Mouse (Mus musculus) layer of hippocampus, postnatal 25 days (tissue): ENCODE results near the gene Bgn. TPM values are rescaled to one million over a fixed set of nuclear protein-coding genes. Genes with fewer than 3 reads are reported as not detected.

ENCODE experiments used
- DNase-seq, 2 experiments: peaks; one replicate each; pipeline ENCODE4 v3.0.0; 2022; ENCODE audit warnings: mixed read lengths in 2 of 2, low spot score in 1 of 2; ENCODE audit errors: extremely low spot score in 1 of 2
- total RNA-seq, 2 experiments: library from RNA; stranded (reverse); gene quantifications; 2 replicates each; pipeline ENCODE4 v1.2.3; 2021

Gene Bgn
- 10 to 100 TPM; 16.7 to 17.4 TPM for total RNA-seq

DNA sequence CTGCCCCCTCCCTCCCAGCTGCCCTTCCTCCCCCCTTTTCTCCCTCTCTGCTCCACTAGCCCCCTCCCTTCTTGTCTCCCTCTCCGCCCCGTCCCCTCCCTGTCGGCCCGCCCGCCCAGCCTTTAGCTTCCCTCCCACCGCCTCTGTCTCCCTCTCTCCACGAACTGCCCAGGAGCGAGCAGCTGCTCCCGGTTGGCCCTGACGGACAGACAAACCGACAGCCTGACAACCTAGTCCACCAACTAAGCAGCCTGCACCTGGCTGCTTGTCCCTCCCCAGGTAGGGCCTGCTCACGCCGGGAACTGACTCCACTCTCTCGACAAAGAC is at the start of gene Bgn:
Gene Bgn (plus strand): TSS at position 119 of the 327 bp plus-strand sequence.
- no peak for DNase-seq

DNA sequence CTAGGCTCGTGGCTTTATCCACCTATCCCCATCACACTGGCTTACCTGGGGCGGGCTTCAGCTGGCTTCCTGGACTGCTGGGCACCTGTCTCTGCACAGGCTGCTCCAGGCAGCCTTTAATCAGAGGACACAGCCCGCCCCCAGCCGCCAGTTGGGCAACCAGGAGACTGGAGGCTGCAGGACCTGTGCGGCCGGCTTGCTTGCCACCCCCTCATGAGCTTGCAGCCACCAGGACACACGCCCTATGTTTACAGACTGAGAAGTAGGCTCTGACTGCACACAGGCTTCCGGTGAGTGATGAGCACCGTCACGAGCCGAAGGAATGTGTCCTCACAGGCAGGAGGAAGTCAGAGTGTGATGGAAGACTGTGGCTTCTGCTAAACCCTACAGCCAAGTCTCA is 48.1 kb upstream of the Bgn start, which contains the start of gene Trex2:
Gene Trex2 (minus strand): TSS at position 93 of the 400 bp plus-strand sequence.
- DNase-seq: no peak

DNA sequence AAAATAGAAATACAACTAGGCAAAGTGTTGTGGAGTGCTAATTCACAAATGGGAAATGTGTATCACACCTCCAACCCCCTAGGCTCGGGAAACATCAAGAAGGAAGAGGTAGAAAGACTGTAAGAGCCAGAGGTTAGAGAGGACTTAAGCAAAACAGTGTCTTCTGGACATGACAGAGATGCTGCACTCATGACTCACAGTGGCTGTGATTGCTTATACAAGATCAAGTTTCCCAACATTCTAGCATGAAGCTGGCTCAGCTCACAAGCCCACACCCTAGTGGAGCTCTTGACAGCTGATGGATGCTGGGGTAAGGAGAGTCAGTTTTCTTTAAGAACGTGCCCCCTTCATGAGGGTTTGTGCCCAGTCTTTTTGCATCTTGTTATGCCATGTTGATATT is 42.0 kb upstream of the Bgn start:
- no peak for DNase-seq

DNA sequence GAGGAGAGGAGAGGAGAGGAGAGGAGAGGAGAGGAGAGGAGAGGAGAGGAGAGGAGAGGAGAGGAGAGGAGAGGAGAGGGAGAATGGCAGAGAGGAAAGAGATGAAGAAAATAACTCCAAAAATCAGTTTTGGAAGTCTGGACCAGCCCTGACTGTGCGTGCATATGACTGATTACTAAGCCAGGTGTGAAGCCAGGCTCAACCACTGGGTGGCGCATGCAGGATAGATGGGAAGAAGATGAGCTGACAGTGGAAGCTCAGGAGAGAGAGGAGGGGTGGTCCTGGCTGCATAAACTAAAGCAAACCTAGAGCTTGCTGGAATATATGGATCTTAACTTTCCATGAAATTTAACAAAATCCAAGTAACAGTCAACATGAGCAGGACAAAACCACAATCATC is 31.5 kb upstream of the Bgn start:
- DNase-seq: peak in 1 of 2 experiments; percentile 72

DNA sequence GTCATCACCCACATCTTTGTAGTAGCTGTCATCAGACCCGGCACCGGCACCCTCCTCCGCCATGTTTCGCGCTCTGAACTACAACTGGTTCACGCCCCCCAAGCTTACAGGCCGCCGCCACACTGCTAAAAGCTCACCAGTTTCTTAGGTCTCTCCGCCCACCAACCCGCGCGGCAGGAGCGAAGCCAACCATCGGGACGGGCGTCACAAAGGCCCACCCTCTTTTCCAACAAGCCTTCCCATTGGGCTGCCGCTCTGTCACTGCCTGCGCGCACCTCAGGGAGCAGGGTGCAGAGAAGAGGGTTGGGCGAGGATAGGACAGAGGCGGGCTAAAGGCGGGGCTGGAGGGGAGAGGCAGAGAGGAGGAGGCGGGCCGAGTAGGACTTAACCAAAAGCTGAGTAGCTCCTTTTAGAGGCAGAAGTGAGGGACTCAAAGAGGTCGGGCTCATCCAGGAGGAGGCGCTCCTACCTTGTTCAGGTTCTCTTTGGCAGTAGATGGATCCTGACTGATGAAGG is 24.5 kb upstream of the Bgn start, which contains the start of gene Haus7:
Gene Haus7 (minus strand): TSS at position 168 of the 516 bp plus-strand sequence.
- peak; percentile 59 to 71 for DNase-seq

DNA sequence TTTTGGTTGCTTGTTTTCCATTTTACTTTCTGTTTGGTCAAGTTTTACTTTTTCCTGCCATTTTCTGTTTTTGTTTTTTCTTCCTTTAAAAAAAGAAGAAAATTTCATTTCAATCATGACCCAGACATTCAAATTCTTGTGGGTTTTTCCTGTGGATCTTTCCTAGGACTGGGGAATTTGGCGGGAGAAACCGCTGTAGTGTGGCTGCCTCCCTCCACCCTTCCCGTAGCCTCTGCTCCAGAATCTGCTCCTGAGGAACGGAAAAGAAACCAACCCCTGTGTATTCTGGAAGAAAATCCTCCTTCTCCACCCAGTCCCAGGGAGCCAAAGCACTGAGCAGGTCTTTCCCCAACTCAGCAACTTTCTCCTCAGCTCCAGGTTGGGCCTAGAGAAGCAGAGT is 22.6 kb upstream of the Bgn start:
- DNase-seq: no peak

DNA sequence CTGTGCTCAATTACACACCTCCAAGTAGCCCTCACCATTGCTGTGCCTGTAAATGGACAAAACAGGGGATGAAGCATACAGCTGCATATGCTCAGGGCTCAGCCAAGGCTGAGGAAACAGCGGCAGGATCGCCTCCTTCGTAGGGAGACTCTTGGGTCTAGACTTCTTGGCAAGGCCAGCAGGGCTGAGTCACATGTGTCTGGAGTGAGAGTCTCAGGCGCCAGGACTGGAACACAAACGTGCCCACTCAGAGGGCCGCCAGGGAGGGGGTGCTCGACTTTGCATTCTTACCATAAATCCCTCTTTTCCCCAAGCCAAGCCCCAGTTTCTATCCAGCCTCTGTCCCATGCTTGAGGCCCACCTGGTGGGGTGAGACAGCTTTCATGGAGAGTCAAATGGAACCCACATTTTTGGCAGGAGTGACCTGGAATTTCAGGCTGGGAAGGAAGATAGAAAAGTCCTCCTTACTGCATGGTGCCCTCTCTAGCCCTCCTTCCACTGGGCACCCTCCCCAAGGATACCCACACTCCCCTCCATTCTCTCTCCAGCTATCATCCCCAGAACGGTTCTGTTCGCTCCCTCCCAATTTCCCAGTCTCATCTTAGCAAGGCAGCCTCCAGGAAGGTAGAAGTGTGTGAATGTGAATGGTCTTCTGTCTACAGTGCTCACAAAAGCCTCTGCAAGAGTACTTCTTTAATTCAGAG is 17.8 kb upstream of the Bgn start:
- DNase-seq: no peak

DNA sequence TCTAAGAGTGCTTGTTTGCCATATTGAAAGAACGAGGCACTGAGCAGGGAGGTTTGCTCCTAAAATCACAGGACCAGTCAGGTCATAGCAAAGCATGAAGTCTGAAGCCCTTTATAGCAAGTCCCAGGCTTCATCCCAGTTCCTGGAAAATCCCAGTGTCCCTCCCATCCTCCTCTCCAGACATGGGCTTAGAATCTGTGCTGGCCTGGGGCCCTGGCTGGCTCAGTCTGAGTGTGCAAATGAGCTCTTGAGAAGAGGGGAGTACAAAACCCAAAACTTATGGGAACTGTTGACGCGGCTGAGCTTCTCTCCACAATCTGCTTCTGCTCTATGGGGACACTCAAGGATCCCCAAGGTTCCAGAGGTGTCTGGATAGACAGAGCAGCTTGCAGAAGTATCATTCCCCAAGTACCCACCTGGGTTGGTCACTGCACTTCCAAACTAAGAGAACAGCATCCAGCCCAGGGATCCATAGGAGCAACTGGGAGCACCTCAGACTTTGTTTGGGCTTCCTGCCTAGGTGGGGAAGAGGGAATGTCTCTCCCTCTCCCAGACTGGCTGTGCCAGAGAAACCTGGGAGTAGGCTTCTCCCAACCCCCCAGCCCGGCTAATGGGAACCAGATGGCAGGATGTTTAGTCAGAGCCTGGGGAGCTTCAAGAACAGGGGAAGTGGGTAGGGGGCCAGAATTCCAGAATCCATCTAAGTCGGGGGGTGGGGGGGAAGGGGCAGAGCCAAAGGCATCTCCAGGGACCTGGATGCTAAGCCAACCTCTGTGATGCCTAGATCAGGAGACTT is 15.8 kb upstream of the Bgn start:
- no peak for DNase-seq

DNA sequence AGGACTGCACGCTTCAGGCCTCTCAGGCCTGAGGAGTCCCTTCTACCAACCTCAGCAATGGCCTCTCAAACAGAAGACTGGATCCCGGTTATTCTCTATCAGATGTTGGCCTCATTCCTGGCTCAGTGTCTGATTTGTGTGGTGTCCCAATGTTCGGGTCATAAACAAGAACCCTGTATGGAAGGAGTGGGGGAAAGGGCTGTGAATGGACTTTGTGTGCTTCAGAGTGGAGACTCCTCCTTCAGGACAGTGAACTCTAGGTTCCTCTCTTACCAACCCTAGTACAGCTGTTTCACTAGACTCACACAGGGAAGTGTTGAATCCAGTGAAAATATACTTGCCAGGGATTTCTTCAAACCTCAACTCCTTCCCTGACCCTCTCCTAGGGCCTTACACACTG is 15.1 kb upstream of the Bgn start:
- DNase-seq: no peak

DNA sequence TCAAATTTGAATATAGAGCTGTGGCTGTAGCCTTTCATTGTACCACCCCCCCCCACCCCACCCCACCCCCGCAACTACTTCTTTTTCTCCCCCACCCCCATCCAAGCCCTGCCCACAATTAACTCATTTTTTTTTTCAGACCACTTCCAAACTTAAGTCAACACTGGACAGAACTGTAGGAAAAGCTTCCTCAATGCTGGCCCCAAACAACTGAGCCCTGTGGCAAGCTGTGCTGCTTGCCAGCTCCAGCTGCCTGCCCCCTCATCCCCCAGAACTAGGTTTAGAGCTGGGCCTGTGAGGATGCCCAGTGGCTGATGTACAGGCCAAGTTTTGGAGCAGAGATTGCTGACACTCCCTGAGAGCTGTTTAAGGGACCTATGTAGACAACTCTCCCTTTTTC is 14.7 kb upstream of the Bgn start:
- DNase-seq: no peak

DNA sequence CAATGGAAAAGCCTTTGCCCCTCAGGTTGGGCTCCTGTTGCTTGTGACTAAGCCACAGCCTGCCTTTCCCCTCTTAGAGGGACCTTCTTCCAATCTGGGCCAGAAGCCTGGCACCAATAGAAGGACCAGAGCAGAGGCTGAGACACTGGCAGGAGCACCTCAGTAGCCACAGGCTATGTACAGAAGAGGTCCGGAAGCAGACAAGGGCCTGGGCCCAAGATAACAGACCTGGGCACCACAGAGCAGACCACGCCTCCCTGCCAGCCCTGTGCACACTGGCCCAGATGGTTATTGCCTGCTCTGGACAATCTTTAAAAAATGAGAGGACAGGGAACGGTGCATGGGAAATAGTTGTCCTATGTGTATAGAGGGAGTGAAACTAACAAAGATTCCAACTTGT is 11.6 kb upstream of the Bgn start:
- no peak for DNase-seq

DNA sequence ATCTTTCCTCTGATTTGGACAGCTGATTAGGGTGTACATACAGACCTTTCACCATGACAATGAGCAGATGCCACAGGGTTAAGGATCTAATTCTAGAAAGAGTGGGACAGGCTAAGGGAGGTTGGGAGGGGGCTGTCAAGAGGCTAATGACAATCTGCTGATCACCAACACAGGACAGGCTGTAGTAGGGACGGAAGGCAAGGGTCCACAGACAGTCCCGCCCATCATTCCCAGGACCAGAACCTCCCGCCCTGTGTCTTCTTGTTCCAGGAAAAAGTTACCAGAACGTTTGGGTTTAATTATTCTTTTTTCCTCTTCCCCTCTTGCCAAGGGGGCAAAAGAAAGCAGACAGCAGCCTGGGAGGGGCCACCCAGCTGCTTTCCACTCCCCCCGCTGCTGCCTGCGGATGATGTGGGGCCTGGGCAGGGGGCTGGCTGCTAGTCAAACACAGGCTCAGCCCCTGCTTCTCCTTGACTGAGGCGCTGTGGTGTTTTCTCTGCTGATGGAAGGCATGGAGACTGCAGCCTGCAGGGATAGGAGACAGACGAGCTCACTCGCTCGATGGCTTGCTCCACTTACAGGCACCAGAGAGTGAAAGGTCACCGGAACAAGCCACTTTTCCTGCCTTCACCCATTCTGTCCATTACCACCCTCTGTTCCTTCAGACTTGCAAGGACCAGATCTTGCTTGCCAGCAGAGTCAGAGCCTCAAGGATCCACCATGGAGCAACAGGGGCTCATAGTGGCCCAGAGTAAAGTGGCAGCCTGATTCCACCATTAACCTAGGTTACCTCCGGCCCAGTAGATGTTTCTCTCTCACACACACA is 8.8 kb upstream of the Bgn start:
- DNase-seq: no peak

DNA sequence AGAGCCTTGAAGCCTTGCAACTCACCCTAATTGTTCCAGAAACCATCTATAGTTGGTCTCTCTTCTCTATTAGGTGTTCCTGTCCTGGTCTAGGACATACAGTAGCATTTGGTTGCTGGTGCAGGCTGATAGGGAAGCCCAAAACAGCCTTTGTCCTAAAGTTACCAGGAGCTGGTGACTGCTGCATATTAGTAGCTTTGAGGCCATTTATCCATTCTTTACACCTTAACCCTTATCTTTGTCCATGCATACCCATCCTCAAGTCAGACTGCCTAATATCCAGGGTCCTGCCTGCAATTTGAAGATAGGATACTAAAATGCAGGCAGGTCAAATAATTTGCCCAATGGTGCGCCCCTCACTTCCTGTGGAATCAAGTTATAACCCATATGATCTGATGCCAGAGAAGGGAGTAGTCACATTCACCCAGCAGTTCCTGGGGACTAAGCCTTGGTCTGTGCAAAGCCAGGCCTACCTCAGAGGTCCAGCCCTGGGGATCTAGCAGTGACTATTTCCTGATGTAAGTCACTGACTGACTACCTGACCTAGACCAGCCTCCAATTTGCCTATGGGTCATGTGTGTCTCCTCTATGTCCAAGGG is 7.6 kb upstream of the Bgn start:
- no peak for DNase-seq

DNA sequence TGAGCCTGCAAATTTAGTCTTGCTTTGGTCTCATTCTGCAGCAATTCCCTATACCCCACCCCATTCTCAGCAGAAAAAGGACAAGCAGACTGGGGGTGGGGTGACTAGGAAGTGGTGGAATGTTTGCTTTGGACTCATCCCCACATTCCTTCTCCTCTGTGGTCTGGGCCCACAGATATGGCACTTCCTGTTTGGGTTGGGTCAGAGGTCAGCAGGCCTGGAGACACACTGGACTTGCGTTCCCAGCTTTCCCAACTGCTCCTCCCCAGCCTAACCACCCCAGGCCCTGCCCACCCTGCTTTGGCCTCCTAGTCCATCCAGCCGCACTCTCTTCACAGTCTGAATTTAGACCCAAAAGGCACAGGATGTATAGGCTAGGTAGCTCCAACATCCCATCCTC is 6.8 kb upstream of the Bgn start:
- DNase-seq: no peak

DNA sequence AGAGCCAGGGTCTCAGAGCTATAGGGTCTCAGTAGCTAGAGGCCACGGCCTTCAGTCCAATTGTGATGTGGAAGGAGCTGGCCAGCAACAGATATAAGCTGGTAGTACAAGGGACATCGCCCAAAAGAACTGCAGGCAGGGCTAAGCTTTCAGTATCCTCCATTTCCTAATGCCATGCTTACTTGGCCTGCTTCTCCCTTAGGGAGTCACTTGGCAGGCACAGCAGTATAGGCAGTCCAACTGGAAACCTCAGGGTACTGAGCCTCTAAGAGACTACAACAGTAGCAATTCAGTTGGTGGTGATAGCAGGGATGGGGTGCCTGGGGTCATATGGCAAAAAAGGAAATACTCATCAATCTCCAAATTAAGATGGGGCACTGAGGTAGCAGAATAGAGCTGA is 5.9 kb upstream of the Bgn start:
- DNase-seq: no peak

DNA sequence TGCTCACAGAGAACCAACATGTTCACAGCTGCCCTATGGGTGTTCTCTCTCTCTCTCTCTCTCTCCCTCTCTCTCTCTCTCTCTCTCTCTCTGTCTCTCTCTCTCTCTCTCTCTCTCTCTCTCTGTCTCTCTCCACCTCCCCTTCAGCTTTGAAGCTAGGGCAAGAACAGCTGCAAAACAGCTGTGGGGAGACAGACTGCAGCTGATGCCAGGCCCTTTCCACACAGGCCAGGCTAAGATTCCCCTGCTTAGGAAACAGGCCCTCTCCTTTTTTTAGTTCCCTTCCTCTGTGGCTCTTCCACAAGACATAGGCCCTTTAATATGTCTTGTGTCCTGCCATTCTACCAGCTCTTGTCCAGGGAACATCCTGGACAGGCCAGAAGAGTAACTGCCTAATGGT is 3.7 kb upstream of the Bgn start:
- no peak for DNase-seq

DNA sequence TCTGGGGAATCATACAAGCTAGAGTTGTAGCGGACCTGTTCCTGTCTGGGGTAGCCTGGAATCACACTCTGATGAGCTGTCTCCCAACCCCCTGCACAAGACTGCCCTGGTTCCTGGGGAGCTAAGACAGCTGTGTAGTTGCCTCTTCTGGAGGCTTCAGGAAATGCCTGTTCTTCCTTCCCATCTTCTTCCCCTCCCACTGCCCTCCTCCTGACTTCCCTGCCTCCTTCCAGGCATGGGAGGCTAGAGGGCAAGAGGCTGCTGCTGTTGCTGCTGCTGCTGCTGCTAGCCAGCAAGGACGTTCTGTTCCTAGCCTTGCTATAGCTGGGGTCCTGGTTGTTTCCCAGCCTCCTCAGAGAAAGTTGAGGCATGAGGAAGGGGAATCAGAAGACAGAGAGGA is 3.1 kb upstream of the Bgn start:
- DNase-seq: no peak

DNA sequence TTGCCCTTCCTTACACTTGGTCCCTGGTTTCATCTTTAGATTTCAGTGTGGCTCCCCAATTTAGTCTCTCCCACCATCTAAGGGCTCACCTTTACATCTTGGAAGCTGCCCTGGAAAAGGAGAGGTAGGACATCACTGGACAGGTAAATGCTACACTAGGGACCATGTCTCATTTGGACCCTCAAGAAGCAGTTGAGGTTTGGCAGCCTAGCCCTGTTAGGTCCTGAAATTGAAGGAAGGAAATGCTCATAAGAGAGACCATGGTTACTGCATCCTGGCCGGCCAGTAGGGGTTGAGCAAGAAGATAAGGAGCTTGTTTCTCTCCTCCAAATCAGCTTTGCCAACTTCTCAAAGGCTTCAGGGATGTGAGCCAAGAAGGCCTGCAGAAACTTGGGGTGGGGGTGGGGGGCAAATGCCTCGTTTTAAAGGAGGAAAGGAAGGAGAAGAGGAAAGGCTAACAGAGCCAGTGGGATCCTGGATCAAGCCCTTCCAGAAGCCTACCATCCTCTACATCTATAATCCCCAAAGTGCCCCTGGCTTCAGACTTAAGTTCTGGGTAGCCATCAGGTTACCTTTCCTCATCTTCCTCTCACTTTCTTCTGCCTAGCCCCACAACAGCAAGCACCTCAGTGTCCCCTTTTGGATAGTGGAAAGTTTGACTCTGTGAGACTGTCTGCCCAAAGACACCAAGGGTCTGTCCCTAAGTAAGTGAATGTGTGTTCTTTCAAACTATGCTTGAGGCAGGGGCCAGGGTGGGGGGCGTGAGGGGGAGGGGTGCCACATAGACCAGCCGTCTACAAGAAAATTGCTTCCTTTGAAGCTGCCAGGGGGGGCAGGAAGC is 539 bp upstream of the Bgn start:
- DNase-seq: no peak

DNA sequence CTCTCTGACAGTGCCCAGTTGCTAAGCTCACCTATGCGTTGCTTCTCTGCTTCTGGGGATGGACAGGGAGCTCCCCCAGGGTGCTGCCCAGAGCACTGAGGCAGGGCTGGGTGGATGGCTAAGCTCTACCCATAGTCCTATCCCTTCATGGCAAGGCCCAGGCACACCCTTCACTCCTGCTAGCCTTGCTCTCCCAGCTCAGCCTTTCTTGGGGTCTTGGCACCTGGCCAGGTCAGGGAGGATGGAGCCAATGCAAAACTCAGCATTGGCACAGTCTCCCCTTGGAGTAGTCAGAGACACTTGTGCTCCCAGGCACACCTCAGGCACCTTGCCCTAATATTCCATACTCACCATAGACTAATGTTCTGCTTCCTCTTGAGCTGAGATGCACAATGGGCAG is 674 bp downstream of the Bgn start:
- DNase-seq: no peak

DNA sequence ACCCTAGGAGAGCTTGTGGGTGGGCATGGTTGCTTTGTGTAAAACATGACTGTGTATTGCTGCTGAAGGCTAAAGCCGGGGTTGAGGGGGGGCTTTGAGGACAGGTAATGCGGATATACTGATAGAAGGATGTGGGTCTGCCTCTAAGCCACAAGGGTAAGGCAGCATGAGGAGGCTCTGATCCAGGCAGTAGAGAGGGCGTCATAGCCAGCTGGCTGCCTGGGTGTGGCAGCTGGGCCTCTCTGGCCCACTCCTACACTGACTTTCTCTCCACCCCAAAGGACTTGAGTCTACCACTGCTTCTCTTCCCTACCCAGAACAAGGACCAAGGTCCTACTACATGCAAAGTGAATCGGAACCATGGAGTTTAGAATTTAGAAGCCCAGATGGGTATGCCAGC is 1.5 kb downstream of the Bgn start:
- no peak for DNase-seq
